Mouse (Mus musculus) liver, embryonic 14.5 days (tissue): Measurements from ENCODE around the gene Cul4a. TPM values are rescaled to one million over a fixed set of nuclear protein-coding genes. Genes with fewer than 3 reads are reported as not detected.

ENCODE experiments used
- ATAC-seq: fragments of 200-750 bp; cut with Nextera tagmentation; 2 replicates; pipeline ENCODE4 v1.8.0; 2017; ENCODE audit warnings: moderate number of reproducible peaks, mild to moderate bottlenecking, moderate library complexity; ENCODE audit not compliant: insufficient read depth
- DNase-seq, 3 experiments: peaks; one replicate each; pipeline ENCODE4 v3.0.0-alpha.2; 2012 to 2013; ENCODE audit warnings: low read depth in 3 of 3, low spot score in 3 of 3
- H3K27ac ChIP-seq: fragments of 300-500 bp; sonication (generic); 2 replicates; pipeline ENCODE4 v1.5.1; 2014; ENCODE audit warnings: moderate library complexity, mild to moderate bottlenecking, control low read depth, inconsistent platforms
- H3K27me3 ChIP-seq: fragments of 300-500 bp; sonication (generic); 2 replicates; pipeline ENCODE4 v1.6.1; 2014; ENCODE audit warnings: mild to moderate bottlenecking, low read length, moderate library complexity; ENCODE audit not compliant: control insufficient read depth, insufficient read depth
- H3K36me3 ChIP-seq: fragments of 300-500 bp; sonication (generic); replicated peaks from 2 replicates; pipeline ENCODE4 v1.6.1; 2014; ENCODE audit warnings: low read depth; ENCODE audit not compliant: control insufficient read depth, insufficient read depth
- H3K4me1 ChIP-seq, 2 experiments: fragments of 200-500 bp in 1 of 2; fragments of 300-500 bp in 1 of 2; sonication (generic) in 1 of 2; replicated peaks; 2 replicates each; pipeline ENCODE4 v1.6.1; 2012 to 2014; ENCODE audit warnings: antibody characterized with exemption in 1 of 2, inconsistent platforms in 1 of 2, low read length in 1 of 2; ENCODE audit not compliant: control insufficient read depth in 2 of 2, insufficient read depth in 2 of 2
- H3K4me2 ChIP-seq: fragments of 300-500 bp; sonication (generic); 2 replicates; pipeline ENCODE4 v1.6.1; 2014; ENCODE audit warnings: low read depth, mild to moderate bottlenecking, control low read depth, moderate library complexity
- H3K4me3 ChIP-seq, 2 experiments: fragments of 200-500 bp in 1 of 2; fragments of 300-500 bp in 1 of 2; sonication (generic) in 1 of 2; 2 replicates each; pipeline ENCODE4 v1.5.1; 2012 to 2014; ENCODE audit warnings: low read depth in 2 of 2, low read length in 2 of 2, mild to moderate bottlenecking in 2 of 2, control low read depth in 1 of 2, inconsistent platforms in 1 of 2, moderate library complexity in 1 of 2; ENCODE audit not compliant: insufficient read depth in 1 of 2
- H3K9ac ChIP-seq: fragments of 300-500 bp; sonication (generic); replicated peaks from 2 replicates; pipeline ENCODE4 v1.6.1; 2014; ENCODE audit warnings: mild to moderate bottlenecking, control low read depth, moderate library complexity
- H3K9me3 ChIP-seq: fragments of 300-500 bp; sonication (generic); 2 replicates; pipeline ENCODE4 v1.6.1; 2016; ENCODE audit warnings: low read length, mixed read lengths; ENCODE audit not compliant: control insufficient read depth
- CTCF ChIP-seq: IDR thresholded peaks from 2 replicates; pipeline ENCODE4 v1.5.1; 2016; ENCODE audit warnings: antibody characterized with exemption, low read depth, control low read depth
- EP300 ChIP-seq: IDR thresholded peaks from 2 replicates; pipeline ENCODE4 v1.6.1; 2016; ENCODE audit warnings: antibody characterized with exemption, low read depth
- WGBS: fragments of 180-500 bp; shearing (Covaris S2); extraction: QIAGEN DNeasy Blood & Tissue Kit; methylation state at CpG from one replicate; pipeline ENCODE4 v1.1.7; 2014; ENCODE audit not compliant: insufficient replicate concordance; 5-methylcytosine and 5-hydroxymethylcytosine counted together
- polyA plus RNA-seq, 2 experiments: library from polyadenylated mRNA; depleted of rRNA in 1 of 2; stranded (reverse) in 1 of 2; unstranded in 1 of 2; fragments of >200 nt; fragmentation: Nextera tagmentation in 1 of 2; extraction: Ambion mirVana in 1 of 2; gene quantifications; 2 replicates each; pipeline versions ENCODE4 v1.2.1 to v1.2.3; 2012 to 2014

Gene Cul4a
- polyA plus RNA-seq, 2 experiments: 48.5 to 68.8 TPM

GRCm38 (mm10) chr8:13105908-13106551, 609 bp downstream of the Cul4a start:
- Histone ChIP-seq H3K9me3 (no peaks in the 10 kb centered on the region), H3K27me3 (no peaks in the 10 kb centered on the region), H3K4me1 (peaks cover 34 to 37% of the 10 kb centered on the region in 2 experiments), H3K36me3 (no peaks in the 10 kb centered on the region; the same call in 1 of the 2 replicates), H3K4me2 (peak overlapping the region; percentile 80), H3K27ac (peak overlapping the region; percentile 92), H3K4me3 (peak overlapping the region; percentile 89 to 95), H3K9ac (peak overlapping the region; percentile 98)
- 0% methylated on average over 60 of the region's 63 CpGs for WGBS
- DNase-seq (no peak), ATAC-seq (peak; percentile 45)
- TF ChIP-seq CTCF: no peak

GRCm38 (mm10) chr8:13107990-13108638, 2.7 kb downstream of the Cul4a start:
- no peaks in the 10 kb centered on the region for H3K9me3 ChIP-seq
- DNase-seq (peak; percentile 72 to 75 (median 74)), ATAC-seq (peak; percentile 36)
- peak overlapping the region; percentile 98 for H3K9ac ChIP-seq
- H3K27me3 ChIP-seq: no peaks in the 10 kb centered on the region
- H3K36me3 ChIP-seq: peaks cover 4% of the 10 kb centered on the region
- H3K4me1 ChIP-seq: peaks cover 34 to 38% of the 10 kb centered on the region in 2 experiments
- 26% methylated on average over 13 of the region's 13 CpGs for WGBS
- TF ChIP-seq EP300 (peak; percentile 86), CTCF (no peak)
- peak overlapping the region; percentile 92 for H3K27ac ChIP-seq
- H3K4me3 ChIP-seq: peak overlapping the region; percentile 54 to 95
- peak overlapping the region; percentile 80 for H3K4me2 ChIP-seq

- 40% methylated on average over 8 of the region's 8 CpGs for WGBS
- peaks cover 10% of the 10 kb centered on the region for H3K36me3 ChIP-seq
- H3K9me3 ChIP-seq: no peaks in the 10 kb centered on the region
- peak overlapping the region; percentile 92 for H3K27ac ChIP-seq
- H3K27me3 ChIP-seq: no peaks in the 10 kb centered on the region
- H3K4me2 ChIP-seq: peak overlapping the region; percentile 80
- peaks cover 32 to 34% of the 10 kb centered on the region in 2 experiments for H3K4me1 ChIP-seq
- peak; percentile 89 for TF ChIP-seq EP300
- TF ChIP-seq CTCF: no peak
- peak overlapping the region; percentile 98 for H3K9ac ChIP-seq
- ATAC-seq (peak; percentile 14; the same call in 1 of the 2 replicates), DNase-seq (peak; percentile 67 to 72 (median 68))
- peak overlapping the region; percentile 54 to 95 for H3K4me3 ChIP-seq
Observed at GRCm38 (mm10) chr8:13108967-13109366, 3.5 kb downstream of the Cul4a start.

GRCm38 (mm10) chr8:13109416-13109960, 4.1 kb downstream of the Cul4a start:
- Histone ChIP-seq H3K36me3 (peaks cover 12% of the 10 kb centered on the region), H3K27ac (peak overlapping the region; percentile 92), H3K9ac (no peak overlapping the region; the same call in 1 of the 2 replicates), H3K9me3 (no peaks in the 10 kb centered on the region), H3K4me1 (peaks cover 29 to 31% of the 10 kb centered on the region in 2 experiments), H3K4me3 (peak overlapping the region in 1 of 2 experiments; percentile 95; a peak in 2 of 4 replicates), H3K27me3 (no peaks in the 10 kb centered on the region), H3K4me2 (peak overlapping the region; percentile 80)
- ATAC-seq (no peak), DNase-seq (no peak)
- TF ChIP-seq EP300 (no peak), CTCF (no peak)
- WGBS: 50% methylated on average over 1 of the region's 1 CpGs

- H3K27me3 ChIP-seq: no peaks in the 10 kb centered on the region
- H3K36me3 ChIP-seq: peaks cover 19% of the 10 kb centered on the region
- no peak for DNase-seq
- no peak overlapping the region for H3K4me3 ChIP-seq
- no peak overlapping the region for H3K27ac ChIP-seq
- no peak for ATAC-seq
- no peak overlapping the region for H3K4me2 ChIP-seq
- TF ChIP-seq EP300: no peak
- TF ChIP-seq CTCF: no peak
- no peaks in the 10 kb centered on the region for H3K9me3 ChIP-seq
- peaks cover 29 to 30% of the 10 kb centered on the region in 2 experiments for H3K4me1 ChIP-seq
- H3K9ac ChIP-seq: no peak overlapping the region
- 85% methylated on average over 11 of the region's 11 CpGs for WGBS
Observed at GRCm38 (mm10) chr8:13111917-13112316, 6.5 kb downstream of the Cul4a start.
